Mouse (Mus musculus): ENCODE measurements around the gene Lhfp. TPM values are rescaled to one million over a fixed set of nuclear protein-coding genes. Genes with fewer than 3 reads are reported as not detected.

Gene Lhfp
- polyA plus RNA-seq, 1 experiment, result 12.1 TPM

DNA sequence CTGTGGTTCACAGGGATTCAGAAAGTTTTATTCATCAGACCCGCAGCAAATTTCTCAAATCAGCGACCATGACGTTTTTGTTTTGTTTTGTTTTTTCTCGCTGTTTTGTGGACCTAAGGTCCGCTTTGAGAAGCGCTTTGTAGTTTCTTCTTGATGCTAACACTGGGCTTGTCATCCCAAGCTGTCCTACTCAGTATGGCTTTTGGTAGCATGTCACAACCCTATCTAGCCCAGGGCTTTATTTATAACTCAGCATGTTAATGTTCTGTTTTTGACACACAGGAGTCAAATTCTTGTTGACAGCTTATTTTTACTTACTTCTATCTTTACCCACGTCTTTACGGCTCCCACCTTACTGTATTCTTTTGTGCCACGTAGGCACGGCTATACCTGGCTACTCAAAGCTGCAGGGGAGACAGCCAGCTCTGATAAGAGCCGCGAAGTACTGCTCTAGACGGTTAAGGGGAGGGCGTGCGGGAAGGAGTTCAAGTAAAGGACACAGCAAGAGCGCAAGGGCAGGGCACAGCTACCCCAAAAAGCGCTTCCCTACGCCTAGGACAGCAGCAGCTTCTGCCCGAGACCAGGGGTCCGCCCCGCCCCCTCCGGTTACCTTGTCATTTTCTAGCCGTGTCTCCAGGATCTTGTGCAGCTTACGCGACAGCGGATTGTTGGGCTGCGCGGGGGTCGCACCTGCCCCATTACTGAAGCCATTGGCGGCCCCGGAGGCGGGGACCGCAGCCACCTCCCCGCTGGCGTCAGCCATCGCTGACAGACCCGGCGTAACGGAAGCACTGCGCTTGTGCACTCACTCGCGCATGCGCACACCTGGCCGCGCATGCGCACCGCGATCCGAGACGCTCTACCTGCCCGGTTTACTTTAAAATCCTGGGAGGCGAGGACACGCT lies 24.6 kb upstream of the Lhfp start, which contains the start of gene Cog6:
Gene Cog6 (minus strand): TSS at position 802 of the 905 bp plus-strand sequence.
- H3K4me1 ChIP-seq (ENCODE audit: control insufficient read depth, insufficient read depth, low read length), result no peaks in the 10 kb centered on the region
- H3K27ac ChIP-seq (ENCODE audit: insufficient read depth, low read length), result no peak within 1 kb of the TSS
- H3K9me3 ChIP-seq (replicated peaks; ENCODE audit: control insufficient read depth, insufficient read depth, low read length, poor library complexity, severe bottlenecking), result no peaks in the 10 kb centered on the region
- peak within 1 kb of the TSS; percentile 61 for H3K9ac ChIP-seq (ENCODE audit: low read depth, poor library complexity, severe bottlenecking)
- no peak for TF ChIP-seq EP300 (IDR thresholded peaks at IDR 0.05; ENCODE audit: insufficient read depth, low read depth, low read length)
- TF ChIP-seq POLR2A (IDR thresholded peaks at IDR 0.05; ENCODE audit: insufficient read depth, low read length), result peak; percentile 55
- H3K27me3 ChIP-seq (ENCODE audit: control insufficient read depth, insufficient read depth, low read length, poor library complexity, severe bottlenecking), result no peaks in the 10 kb centered on the region; the same call in 1 of the 2 replicates
- H3K36me3 ChIP-seq (ENCODE audit: control insufficient read depth, insufficient read depth, low read length, poor library complexity, severe bottlenecking), result 0 out of 2 replicates have a peak, but pooled peaks cover 2% of the 10 kb centered on the region
- H3K4me3 ChIP-seq (ENCODE audit: low read depth, low read length), result peak within 1 kb of the TSS; percentile 93

DNA sequence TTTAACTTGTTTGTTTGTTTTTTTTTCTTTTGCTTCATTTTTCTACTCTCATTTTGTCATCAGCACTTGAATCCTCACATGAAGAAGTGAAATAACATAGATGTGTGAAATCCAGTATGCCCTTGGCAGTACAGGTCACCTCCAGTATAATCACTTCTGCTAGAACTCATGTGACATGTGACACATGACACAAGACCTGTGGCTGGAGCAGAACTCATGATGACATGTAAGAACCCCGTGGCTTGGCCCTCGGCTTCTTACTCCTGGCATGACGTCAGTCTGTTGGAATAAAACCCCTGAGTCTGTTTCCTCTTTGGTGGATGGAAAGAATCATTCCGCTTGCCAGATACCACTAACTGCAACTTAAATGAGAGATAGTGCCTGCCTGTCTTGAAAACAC lies 14.0 kb upstream of the Lhfp start:
- Histone ChIP-seq H3K36me3 (ENCODE audit: control insufficient read depth, insufficient read depth, low read length, poor library complexity, severe bottlenecking) (no peaks in the 10 kb centered on the region), H3K9ac (ENCODE audit: low read depth, poor library complexity, severe bottlenecking) (no peak overlapping the region), H3K27ac (ENCODE audit: insufficient read depth, low read length) (no peak overlapping the region), H3K9me3 (replicated peaks; ENCODE audit: control insufficient read depth, insufficient read depth, low read length, poor library complexity, severe bottlenecking) (no peaks in the 10 kb centered on the region), H3K4me3 (ENCODE audit: low read depth, low read length) (no peak overlapping the region), H3K4me1 (ENCODE audit: control insufficient read depth, insufficient read depth, low read length) (no peaks in the 10 kb centered on the region), H3K27me3 (ENCODE audit: control insufficient read depth, insufficient read depth, low read length, poor library complexity, severe bottlenecking) (no peaks in the 10 kb centered on the region)
- TF ChIP-seq POLR2A (IDR thresholded peaks at IDR 0.05; ENCODE audit: insufficient read depth, low read length), result no peak
- no peak for TF ChIP-seq EP300 (IDR thresholded peaks at IDR 0.05; ENCODE audit: insufficient read depth, low read depth, low read length)
- TF ChIP-seq CTCF (IDR thresholded peaks at IDR 0.05; ENCODE audit: low read depth, low read length), result no peak

DNA sequence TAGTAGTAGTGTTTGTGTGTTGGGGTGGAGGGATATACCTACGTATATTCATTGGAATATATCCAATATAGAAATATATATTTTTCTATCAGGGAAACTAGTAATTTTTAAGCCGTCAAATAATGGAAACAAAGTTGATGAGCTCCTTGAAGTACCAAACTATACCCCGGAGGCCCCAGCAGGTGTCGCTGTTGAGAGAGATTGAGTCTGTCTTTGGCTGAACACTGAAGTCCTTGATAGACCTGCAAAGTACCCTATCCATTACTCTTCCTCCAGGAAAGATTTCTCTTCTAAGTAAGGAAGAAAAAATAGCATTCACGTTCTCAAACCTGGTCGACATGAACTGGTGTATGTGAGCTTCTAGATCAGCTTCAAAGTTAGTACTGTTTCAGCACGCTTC lies 12.3 kb upstream of the Lhfp start:
- no peaks in the 10 kb centered on the region for H3K27me3 ChIP-seq (ENCODE audit: control insufficient read depth, insufficient read depth, low read length, poor library complexity, severe bottlenecking)
- no peaks in the 10 kb centered on the region for H3K36me3 ChIP-seq (ENCODE audit: control insufficient read depth, insufficient read depth, low read length, poor library complexity, severe bottlenecking)
- H3K27ac ChIP-seq (ENCODE audit: insufficient read depth, low read length), result no peak overlapping the region
- H3K9me3 ChIP-seq (replicated peaks; ENCODE audit: control insufficient read depth, insufficient read depth, low read length, poor library complexity, severe bottlenecking), result no peaks in the 10 kb centered on the region
- TF ChIP-seq CTCF (IDR thresholded peaks at IDR 0.05; ENCODE audit: low read depth, low read length) (peak; percentile 34), POLR2A (IDR thresholded peaks at IDR 0.05; ENCODE audit: insufficient read depth, low read length) (no peak)
- no peak overlapping the region for H3K4me3 ChIP-seq (ENCODE audit: low read depth, low read length)
- H3K4me1 ChIP-seq (ENCODE audit: control insufficient read depth, insufficient read depth, low read length), result no peaks in the 10 kb centered on the region
- no peak overlapping the region for H3K9ac ChIP-seq (ENCODE audit: low read depth, poor library complexity, severe bottlenecking)

DNA sequence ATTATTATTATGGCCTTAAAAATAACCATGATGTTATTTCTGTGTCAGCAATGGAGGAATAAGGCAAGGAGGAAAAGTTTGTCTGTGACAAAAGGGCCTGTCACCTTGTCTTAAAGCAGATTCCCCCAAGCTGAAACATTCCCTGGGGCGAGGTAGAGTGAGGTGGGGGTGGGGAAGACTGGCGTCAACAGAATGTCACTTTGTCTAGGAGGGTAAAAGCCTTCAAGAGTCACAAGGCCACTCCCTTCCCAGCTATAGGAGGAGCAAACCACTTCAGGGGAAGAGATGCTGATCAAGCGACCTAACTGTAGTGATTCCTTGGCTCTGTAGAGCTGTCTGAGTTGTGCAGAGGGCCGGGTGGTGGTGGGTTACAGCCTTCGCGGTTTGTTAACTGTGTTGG lies 9.7 kb upstream of the Lhfp start:
- Histone ChIP-seq H3K4me3 (ENCODE audit: low read depth, low read length) (no peak overlapping the region), H3K36me3 (ENCODE audit: control insufficient read depth, insufficient read depth, low read length, poor library complexity, severe bottlenecking) (no peaks in the 10 kb centered on the region), H3K4me1 (ENCODE audit: control insufficient read depth, insufficient read depth, low read length) (no peaks in the 10 kb centered on the region), H3K9ac (ENCODE audit: low read depth, poor library complexity, severe bottlenecking) (no peak overlapping the region), H3K27me3 (ENCODE audit: control insufficient read depth, insufficient read depth, low read length, poor library complexity, severe bottlenecking) (no peaks in the 10 kb centered on the region), H3K9me3 (replicated peaks; ENCODE audit: control insufficient read depth, insufficient read depth, low read length, poor library complexity, severe bottlenecking) (no peaks in the 10 kb centered on the region), H3K27ac (ENCODE audit: insufficient read depth, low read length) (no peak overlapping the region)
- TF ChIP-seq POLR2A (IDR thresholded peaks at IDR 0.05; ENCODE audit: insufficient read depth, low read length) (no peak), EP300 (IDR thresholded peaks at IDR 0.05; ENCODE audit: insufficient read depth, low read depth, low read length) (no peak), CTCF (IDR thresholded peaks at IDR 0.05; ENCODE audit: low read depth, low read length) (no peak)

DNA sequence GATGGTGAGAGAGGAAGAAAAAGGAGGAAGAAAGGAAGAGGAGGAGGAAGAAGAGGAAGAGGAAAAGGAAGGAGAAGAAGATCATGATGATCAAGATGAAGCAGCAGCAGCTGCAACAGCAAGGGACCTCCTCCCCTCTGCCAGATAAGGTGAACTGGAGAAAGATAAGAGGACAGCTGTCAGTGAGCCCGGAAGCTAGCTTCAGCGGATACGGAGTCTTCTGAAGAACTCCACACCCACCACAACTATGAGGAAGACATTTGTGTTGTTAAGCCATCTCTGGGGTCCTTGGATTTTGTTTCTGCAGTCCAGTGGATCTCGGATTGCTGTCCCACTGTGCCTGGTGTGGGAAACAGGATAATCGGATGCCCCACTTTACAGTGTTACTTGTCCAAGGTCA lies 8.9 kb upstream of the Lhfp start:
- no peaks in the 10 kb centered on the region for H3K4me1 ChIP-seq (ENCODE audit: control insufficient read depth, insufficient read depth, low read length)

DNA sequence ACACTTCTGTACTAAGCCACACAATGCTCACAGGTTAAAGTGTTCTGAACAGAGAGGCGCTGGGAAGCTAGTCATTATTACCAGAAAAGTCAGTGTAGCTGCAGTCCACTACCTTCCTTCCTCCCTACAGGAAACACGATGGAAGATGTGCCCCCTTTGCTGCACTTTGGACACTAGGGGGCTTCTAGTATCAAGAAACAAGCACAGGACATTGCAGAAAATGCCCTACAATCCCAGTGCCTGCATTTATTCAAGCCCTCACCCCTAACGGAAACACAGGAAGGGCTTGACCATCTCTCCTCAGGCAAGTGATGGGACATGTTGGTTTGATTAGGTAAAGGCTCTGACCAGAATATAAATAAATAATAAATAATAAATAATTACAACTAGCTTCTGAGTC lies 7.9 kb upstream of the Lhfp start:
- no peak overlapping the region for H3K4me3 ChIP-seq (ENCODE audit: low read depth, low read length)
- no peak for TF ChIP-seq POLR2A (IDR thresholded peaks at IDR 0.05; ENCODE audit: insufficient read depth, low read length)
- no peak for TF ChIP-seq CTCF (IDR thresholded peaks at IDR 0.05; ENCODE audit: low read depth, low read length)
- TF ChIP-seq EP300 (IDR thresholded peaks at IDR 0.05; ENCODE audit: insufficient read depth, low read depth, low read length), result no peak

More for the DNA sequence above, 8.9 kb upstream of the Lhfp start:
- H3K4me3 ChIP-seq (ENCODE audit: low read depth, low read length), result no peak overlapping the region
- H3K9me3 ChIP-seq (replicated peaks; ENCODE audit: control insufficient read depth, insufficient read depth, low read length, poor library complexity, severe bottlenecking), result no peaks in the 10 kb centered on the region
- no peaks in the 10 kb centered on the region for H3K36me3 ChIP-seq (ENCODE audit: control insufficient read depth, insufficient read depth, low read length, poor library complexity, severe bottlenecking)
- no peaks in the 10 kb centered on the region for H3K27me3 ChIP-seq (ENCODE audit: control insufficient read depth, insufficient read depth, low read length, poor library complexity, severe bottlenecking)
- no peak for TF ChIP-seq EP300 (IDR thresholded peaks at IDR 0.05; ENCODE audit: insufficient read depth, low read depth, low read length)
- no peak for TF ChIP-seq POLR2A (IDR thresholded peaks at IDR 0.05; ENCODE audit: insufficient read depth, low read length)
- no peak for TF ChIP-seq CTCF (IDR thresholded peaks at IDR 0.05; ENCODE audit: low read depth, low read length)
- no peak overlapping the region for H3K9ac ChIP-seq (ENCODE audit: low read depth, poor library complexity, severe bottlenecking)
- no peak overlapping the region for H3K27ac ChIP-seq (ENCODE audit: insufficient read depth, low read length)

More for the DNA sequence above, 7.9 kb upstream of the Lhfp start:
- no peaks in the 10 kb centered on the region for H3K27me3 ChIP-seq (ENCODE audit: control insufficient read depth, insufficient read depth, low read length, poor library complexity, severe bottlenecking)
- no peak overlapping the region for H3K9ac ChIP-seq (ENCODE audit: low read depth, poor library complexity, severe bottlenecking)
- no peak overlapping the region for H3K27ac ChIP-seq (ENCODE audit: insufficient read depth, low read length)
- no peaks in the 10 kb centered on the region for H3K36me3 ChIP-seq (ENCODE audit: control insufficient read depth, insufficient read depth, low read length, poor library complexity, severe bottlenecking)
- no peaks in the 10 kb centered on the region for H3K4me1 ChIP-seq (ENCODE audit: control insufficient read depth, insufficient read depth, low read length)
- no peaks in the 10 kb centered on the region for H3K9me3 ChIP-seq (replicated peaks; ENCODE audit: control insufficient read depth, insufficient read depth, low read length, poor library complexity, severe bottlenecking)

All from ES-Bruce4 (cell line).